Mouse (Mus musculus) liver, adult 2 months (tissue): ENCODE results near the gene Slc16a12. TPM values are rescaled to one million over a fixed set of nuclear protein-coding genes. Genes with fewer than 3 reads are reported as not detected.

Experiments
- DNase-seq: peaks from one replicate; pipeline ENCODE4 v3.0.0-alpha.2; 2011; ENCODE audit warnings: low read depth, low spot score; ENCODE audit errors: extremely low read depth
- H3K27ac ChIP-seq: fragments of 200-500 bp; replicated peaks from 2 replicates; pipeline ENCODE4 v1.5.1; 2012; ENCODE audit warnings: low read depth, mild to moderate bottlenecking, control low read depth, inconsistent platforms, low read length; ENCODE audit not compliant: insufficient read depth
- H3K27me3 ChIP-seq: fragments of 200-500 bp; 2 replicates; pipeline ENCODE4 v1.6.1; 2012; ENCODE audit warnings: mild to moderate bottlenecking, moderate library complexity, low read length, inconsistent platforms; ENCODE audit not compliant: control insufficient read depth, insufficient read depth
- H3K36me3 ChIP-seq: fragments of 200-500 bp; 2 replicates; pipeline ENCODE4 v1.6.1; 2012; ENCODE audit warnings: low read length, inconsistent platforms; ENCODE audit not compliant: control insufficient read depth, insufficient read depth
- H3K4me1 ChIP-seq: fragments of 200-500 bp; 2 replicates; pipeline ENCODE4 v1.6.1; 2011; ENCODE audit warnings: low read length; ENCODE audit not compliant: control insufficient read depth, insufficient read depth
- H3K4me3 ChIP-seq: fragments of 200-500 bp; 2 replicates; pipeline ENCODE4 v1.5.1; 2011; ENCODE audit warnings: low read depth, mild to moderate bottlenecking, control low read depth, low read length, moderate library complexity; ENCODE audit not compliant: insufficient read depth
- H3K79me2 ChIP-seq: fragments of 200-500 bp; 2 replicates; pipeline ENCODE4 v1.6.1; 2012; ENCODE audit warnings: inconsistent platforms, mild to moderate bottlenecking, low read length, moderate library complexity; ENCODE audit not compliant: control insufficient read depth, insufficient read depth
- H3K9ac ChIP-seq: fragments of 200-500 bp; 2 replicates; pipeline ENCODE4 v1.6.1; 2012; ENCODE audit warnings: low read depth, mild to moderate bottlenecking, control low read depth, inconsistent platforms, low read length
- CTCF ChIP-seq: fragments of 200-500 bp; IDR thresholded peaks from 2 replicates; pipeline ENCODE4 v1.5.1; 2011; ENCODE audit warnings: low read depth, low read length, control low read depth
- POLR2A ChIP-seq: fragments of 200-500 bp; IDR thresholded peaks from 2 replicates; pipeline ENCODE4 v1.6.1; 2011; ENCODE audit warnings: low read length, control low read depth; ENCODE audit not compliant: insufficient read depth; ENCODE audit errors: extremely low read depth
- WGBS: fragments of 180-500 bp; shearing (Covaris S2); methylation state at CpG from one replicate; pipeline ENCODE4 v1.1.7; 2018; 5-methylcytosine and 5-hydroxymethylcytosine counted together
- polyA plus RNA-seq: library from polyadenylated mRNA; depleted of rRNA; stranded (reverse); fragments of >200 nt; gene quantifications from 2 replicates; pipeline ENCODE4 v1.2.3, GENCODE M21; 2012
- total RNA-seq: library from RNA; depleted of rRNA; stranded (reverse); fragments of >200 nt; gene quantifications from 2 replicates; pipeline ENCODE4 v1.2.3, GENCODE M21; 2014

The Slc16a12 gene
- total and polyA plus RNA-seq, 2 experiments, result 18.6 to 85.9 TPM

- Histone ChIP-seq H3K36me3 (no peaks in the 10 kb centered on the region), H3K79me2 (peaks cover 13% of the 10 kb centered on the region; the same call in 1 of the 2 replicates), H3K27ac (peak overlapping the region; percentile 54), H3K27me3 (no peaks in the 10 kb centered on the region), H3K4me1 (peaks cover 15% of the 10 kb centered on the region), H3K4me3 (no peak overlapping the region), H3K9ac (no peak overlapping the region)
- TF ChIP-seq POLR2A (no peak), CTCF (no peak)
- DNase-seq, result peak; percentile 92
- 27% methylated on average over 1 of the region's 1 CpGs for WGBS
Observed at GRCm38 (mm10) chr19:34705141-34705540, 41.9 kb downstream of the Slc16a12 start.

- Histone ChIP-seq H3K79me2 (peaks cover 7% of the 10 kb centered on the region; the same call in 1 of the 2 replicates), H3K4me1 (peaks cover 15% of the 10 kb centered on the region; the same call in 1 of the 2 replicates), H3K4me3 (no peak overlapping the region), H3K9ac (no peak overlapping the region), H3K36me3 (no peaks in the 10 kb centered on the region), H3K27me3 (no peaks in the 10 kb centered on the region), H3K27ac (peak overlapping the region; percentile 18)
- TF ChIP-seq CTCF (no peak), POLR2A (no peak)
- no peak for DNase-seq
- WGBS, result 96% methylated on average over 2 of the region's 2 CpGs
Observed at GRCm38 (mm10) chr19:34699300-34699699, 47.8 kb downstream of the Slc16a12 start.

DNA sequence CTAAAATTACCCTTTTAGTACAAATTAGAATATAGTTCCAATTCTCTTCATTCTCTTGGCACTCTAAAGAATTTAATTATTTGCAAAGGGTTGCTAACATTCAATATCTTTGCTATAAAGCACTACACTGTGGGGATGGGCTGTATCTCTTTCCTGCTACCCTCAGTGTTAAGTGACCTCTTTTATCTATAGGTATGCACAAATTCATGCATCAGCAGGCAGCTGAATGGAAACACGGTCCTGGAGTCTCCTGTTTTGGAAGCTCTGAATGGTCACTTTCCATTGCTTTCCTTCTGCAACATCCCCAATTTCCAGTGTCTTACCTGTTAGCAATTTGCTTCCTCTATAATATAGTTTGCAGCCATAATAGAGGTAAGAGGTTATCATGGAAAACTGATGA is 48.2 kb downstream of the Slc16a12 start:
- H3K36me3 ChIP-seq, result no peaks in the 10 kb centered on the region
- peaks cover 15% of the 10 kb centered on the region; the same call in 1 of the 2 replicates for H3K4me1 ChIP-seq
- peak overlapping the region; percentile 18 for H3K27ac ChIP-seq
- no peak overlapping the region for H3K9ac ChIP-seq
- 38% methylated on average over 1 of the region's 1 CpGs for WGBS
- no peak for DNase-seq
- TF ChIP-seq POLR2A (no peak), CTCF (no peak)
- no peak overlapping the region for H3K4me3 ChIP-seq
- H3K27me3 ChIP-seq, result no peaks in the 10 kb centered on the region
- H3K79me2 ChIP-seq, result peaks cover 4% of the 10 kb centered on the region; the same call in 1 of the 2 replicates

GRCm38 (mm10) chr19:34698432-34698831 is 48.7 kb downstream of the Slc16a12 start:
- Histone ChIP-seq H3K79me2 (peaks cover 4% of the 10 kb centered on the region), H3K27me3 (no peaks in the 10 kb centered on the region), H3K4me1 (peaks cover 15% of the 10 kb centered on the region; the same call in 1 of the 2 replicates), H3K9ac (no peak overlapping the region), H3K27ac (peak overlapping the region; percentile 99), H3K4me3 (no peak overlapping the region), H3K36me3 (no peaks in the 10 kb centered on the region)
- 26% methylated on average over 3 of the region's 3 CpGs for WGBS
- TF ChIP-seq CTCF, result no peak
- TF ChIP-seq POLR2A, result no peak
- peak; percentile 90 for DNase-seq

DNA sequence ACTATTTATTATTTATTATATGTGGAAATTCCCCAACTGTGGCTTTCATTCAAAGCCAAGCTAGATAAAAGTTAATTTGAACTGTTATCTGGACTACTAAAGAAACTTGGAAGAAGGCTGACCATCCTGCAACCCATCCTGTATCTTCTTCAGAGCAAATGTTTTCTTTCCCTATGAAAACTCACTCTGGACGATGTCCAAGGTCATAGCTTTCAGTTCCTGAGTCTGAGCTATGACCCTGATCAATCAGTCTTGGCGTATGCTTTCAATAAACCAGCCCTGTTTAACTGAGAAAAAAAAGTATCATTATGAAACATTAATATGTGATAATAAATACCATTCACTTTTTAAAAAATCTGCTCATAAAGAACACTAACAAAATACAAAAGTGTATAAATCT is 49.6 kb downstream of the Slc16a12 start:
- H3K27me3 ChIP-seq, result no peaks in the 10 kb centered on the region
- peak; percentile 95 for DNase-seq
- TF ChIP-seq CTCF (no peak), POLR2A (no peak)
- H3K9ac ChIP-seq, result no peak overlapping the region
- no peaks in the 10 kb centered on the region for H3K36me3 ChIP-seq
- H3K27ac ChIP-seq, result peak overlapping the region; percentile 99
- H3K4me3 ChIP-seq, result no peak overlapping the region
- H3K4me1 ChIP-seq, result peaks cover 15% of the 10 kb centered on the region; the same call in 1 of the 2 replicates
- 6% methylated on average over 2 of the region's 2 CpGs for WGBS
- peaks cover 8% of the 10 kb centered on the region for H3K79me2 ChIP-seq

DNA sequence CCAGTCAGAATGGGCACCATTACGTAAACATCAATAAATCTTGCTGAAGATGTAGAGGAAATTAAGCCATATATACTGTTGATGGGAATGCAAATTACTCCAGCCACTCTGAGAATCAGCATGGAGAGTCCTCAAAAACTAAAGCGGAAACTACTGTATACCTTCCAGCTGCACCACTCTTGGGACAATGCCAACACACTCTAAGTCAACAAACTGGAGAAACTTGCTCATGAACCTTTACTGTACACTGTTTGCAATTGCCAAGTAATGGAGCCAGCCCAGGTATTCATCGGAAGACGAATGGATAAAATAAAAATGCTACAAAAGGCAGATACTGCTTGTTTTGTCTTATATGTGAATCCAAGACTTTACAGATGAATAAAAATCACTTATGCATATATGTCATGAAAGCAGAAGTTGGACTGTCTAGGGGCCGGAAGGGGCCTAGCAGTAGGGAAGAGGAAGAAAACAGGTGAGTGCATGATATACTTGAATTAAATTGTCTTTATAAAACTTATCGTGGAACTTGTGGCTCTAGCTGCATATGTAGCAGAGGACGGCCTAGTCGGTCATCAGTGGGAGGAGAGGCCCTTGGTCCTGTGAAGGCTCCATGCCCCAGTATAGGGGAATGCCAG is 50.6 kb downstream of the Slc16a12 start:
- Histone ChIP-seq H3K27me3 (no peaks in the 10 kb centered on the region), H3K27ac (0 out of 2 replicates have a peak overlapping the region, but pooled peaks have one; percentile 2), H3K4me1 (peaks cover 15% of the 10 kb centered on the region; the same call in 1 of the 2 replicates), H3K4me3 (no peak overlapping the region), H3K9ac (no peak overlapping the region), H3K36me3 (no peaks in the 10 kb centered on the region), H3K79me2 (peaks cover 8% of the 10 kb centered on the region)
- TF ChIP-seq POLR2A, result no peak
- no peak for TF ChIP-seq CTCF
- WGBS, result 61% methylated on average over 8 of the region's 8 CpGs
- peak; percentile 57 for DNase-seq
